Mouse (Mus musculus) embryonic facial prominence, embryonic 13.5 days (tissue): ENCODE data around the gene Tagln. TPM values are rescaled to one million over a fixed set of nuclear protein-coding genes. Genes with fewer than 3 reads are reported as not detected.

ENCODE experiments used
- ATAC-seq: fragments of 200-750 bp; cut with Nextera tagmentation; 2 replicates; pipeline ENCODE4 v1.8.0; 2017; ENCODE audit warnings: low read depth; ENCODE audit not compliant: insufficient number of reproducible peaks, insufficient read depth, low FRiP score, low TSS enrichment
- H3K27ac ChIP-seq: fragments of 300-500 bp; sonication (generic); 2 replicates; pipeline ENCODE4 v1.5.1; 2015; ENCODE audit warnings: moderate library complexity, mild to moderate bottlenecking, inconsistent platforms
- H3K27me3 ChIP-seq: fragments of 300-500 bp; sonication (generic); 2 replicates; pipeline ENCODE4 v1.6.1; 2015; ENCODE audit warnings: mild to moderate bottlenecking, inconsistent platforms
- H3K36me3 ChIP-seq: fragments of 300-500 bp; sonication (generic); 2 replicates; pipeline ENCODE4 v1.6.1; 2015; ENCODE audit warnings: mild to moderate bottlenecking, inconsistent platforms
- H3K4me1 ChIP-seq: fragments of 300-500 bp; sonication (generic); 2 replicates; pipeline ENCODE4 v1.6.1; 2015; ENCODE audit warnings: inconsistent platforms
- H3K4me2 ChIP-seq: fragments of 300-500 bp; sonication (generic); 2 replicates; pipeline ENCODE4 v1.6.1; 2015; ENCODE audit warnings: moderate library complexity, mild to moderate bottlenecking, inconsistent platforms
- H3K4me3 ChIP-seq: fragments of 300-500 bp; sonication (generic); 2 replicates; pipeline ENCODE4 v1.5.1; 2015; ENCODE audit warnings: mild to moderate bottlenecking, inconsistent platforms
- H3K9ac ChIP-seq: fragments of 300-500 bp; sonication (generic); 2 replicates; pipeline ENCODE4 v1.6.1; 2015; ENCODE audit warnings: mild to moderate bottlenecking, inconsistent platforms
- H3K9me3 ChIP-seq: fragments of 300-500 bp; sonication (generic); 2 replicates; pipeline ENCODE4 v1.6.1; 2016; ENCODE audit warnings: inconsistent platforms
- WGBS: fragments of 180-500 bp; shearing (Covaris S2); methylation state at CpG from one replicate; pipeline ENCODE4 v1.1.7; 2015; ENCODE audit warnings: mixed read lengths; 5-methylcytosine and 5-hydroxymethylcytosine counted together
- polyA plus RNA-seq: library from polyadenylated mRNA; unstranded; fragments of >200 nt; fragmentation: Nextera tagmentation; extraction: Ambion mirVana; gene quantifications from 2 replicates; pipeline ENCODE4 v1.2.1, GENCODE M21; 2015

The Tagln gene
- polyA plus RNA-seq, result 25.3 and 27.7 TPM in 2 replicates

DNA sequence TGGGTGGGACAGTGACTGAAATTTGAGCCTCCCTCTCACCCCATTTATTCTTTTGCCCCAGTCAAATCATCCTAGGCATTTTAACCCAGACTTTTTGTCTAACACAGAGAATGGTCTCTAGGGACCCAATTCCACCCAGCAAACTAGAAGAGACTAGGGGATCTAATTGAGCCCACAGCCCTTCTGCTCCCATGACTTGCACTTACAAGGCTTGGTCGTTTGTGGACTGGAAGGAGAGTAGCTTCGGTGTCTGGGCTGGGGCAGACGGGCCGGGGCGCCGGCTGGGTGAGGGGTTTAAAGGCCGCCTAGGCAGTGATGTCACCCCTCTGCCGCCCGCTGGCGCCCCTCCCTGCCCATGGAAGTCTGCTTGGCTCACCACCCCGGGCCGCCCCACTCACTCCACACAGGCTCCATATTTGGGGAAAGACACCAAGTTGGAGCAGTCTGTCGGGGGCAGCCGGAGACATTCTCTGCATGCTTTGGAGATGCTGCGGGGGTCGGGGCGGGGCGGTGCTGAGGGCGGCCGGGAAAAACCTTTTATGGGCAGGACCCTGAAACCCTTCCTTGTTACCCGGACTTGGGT lies at the start of gene Tagln:
Tagln (minus strand) TSS at position 431 of the 583 bp plus-strand sequence.
- no peaks in the 10 kb centered on the region for H3K9me3 ChIP-seq
- peak; percentile 39; the same call in 1 of the 2 replicates for ATAC-seq
- H3K27ac ChIP-seq, result peak within 1 kb of the TSS; percentile 55

DNA sequence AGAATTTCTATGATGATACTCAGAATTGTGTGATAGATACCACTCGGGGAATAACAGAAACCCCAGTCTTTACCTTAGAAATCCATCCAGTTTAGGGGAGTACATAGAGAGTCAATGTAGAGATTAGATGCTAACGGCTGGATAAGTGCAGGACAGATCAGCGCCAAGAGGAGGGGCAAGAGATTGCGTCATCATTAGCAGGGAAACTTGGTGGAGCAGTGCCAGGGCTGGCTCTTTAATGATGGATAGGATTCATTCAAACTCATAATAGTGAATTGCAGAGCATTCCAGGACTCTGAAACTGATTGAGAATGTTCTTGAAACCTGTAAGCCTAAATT lies 49.3 kb upstream of the Tagln start:
- Histone ChIP-seq H3K27ac (peak overlapping the region; percentile 95), H3K9ac (peak overlapping the region; percentile 98), H3K4me3 (peak overlapping the region; percentile 97), H3K4me1 (peaks cover 27% of the 10 kb centered on the region), H3K4me2 (peak overlapping the region; percentile 75), H3K27me3 (no peaks in the 10 kb centered on the region), H3K36me3 (peaks cover 11% of the 10 kb centered on the region), H3K9me3 (no peaks in the 10 kb centered on the region)
- ATAC-seq, result peak; percentile 53; the same call in 1 of the 2 replicates
- 2% methylated on average over 4 of the region's 4 CpGs for WGBS

More for the DNA sequence above, at the start of gene Tagln:
- 4% methylated on average over 21 of the region's 21 CpGs for WGBS
- Histone ChIP-seq H3K9ac (peak within 1 kb of the TSS; percentile 64), H3K4me1 (peaks cover 32% of the 10 kb centered on the region), H3K27me3 (no peaks in the 10 kb centered on the region), H3K4me2 (peak within 1 kb of the TSS; percentile 60), H3K4me3 (peak within 1 kb of the TSS; percentile 36), H3K36me3 (peaks cover 38% of the 10 kb centered on the region)

DNA sequence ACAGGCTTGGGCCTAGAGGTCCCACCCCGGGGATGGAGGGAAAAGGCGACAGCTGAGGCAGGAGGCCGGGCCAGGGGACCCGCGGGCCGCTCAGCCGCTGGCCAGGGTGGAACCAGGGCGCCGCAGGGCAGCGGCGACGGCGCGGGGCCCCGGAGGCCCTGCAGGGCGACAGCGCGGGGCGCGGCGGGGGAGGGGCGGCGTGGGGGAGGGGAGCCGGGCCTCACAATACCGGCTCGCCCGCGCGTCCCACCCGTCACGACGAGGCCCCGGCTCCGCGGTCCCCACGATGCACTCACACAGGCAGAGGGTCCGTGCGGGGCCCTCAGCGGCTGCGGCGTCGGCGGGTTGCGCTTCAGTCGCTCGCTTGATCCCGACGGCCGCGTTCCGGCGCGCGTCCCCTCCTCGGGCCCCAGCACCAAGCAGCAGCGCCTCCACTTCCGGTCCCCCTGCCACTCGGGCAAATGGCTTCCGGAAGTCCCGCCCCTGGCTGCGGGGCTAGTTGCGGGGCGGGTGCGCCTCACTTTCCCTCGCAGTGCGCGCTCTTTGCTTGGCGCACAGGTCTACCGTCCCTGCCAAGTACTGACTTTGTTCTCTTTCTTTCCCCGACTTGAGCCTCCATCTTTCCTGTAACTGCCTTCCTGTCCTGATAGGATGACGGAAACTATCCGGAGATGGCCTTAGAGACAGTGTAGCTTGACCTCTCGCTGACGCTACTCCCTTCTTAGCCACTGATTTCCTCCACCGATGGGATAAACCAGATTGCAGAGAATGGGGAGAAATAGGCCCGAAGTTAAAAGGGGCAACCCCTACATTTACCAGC lies 48.8 kb upstream of the Tagln start:
- ATAC-seq, result peak; percentile 86
- Histone ChIP-seq H3K27me3 (no peaks in the 10 kb centered on the region), H3K4me1 (peaks cover 30% of the 10 kb centered on the region), H3K36me3 (peaks cover 11% of the 10 kb centered on the region), H3K4me2 (peak overlapping the region; percentile 75), H3K4me3 (peak overlapping the region; percentile 97), H3K9me3 (no peaks in the 10 kb centered on the region), H3K27ac (peak overlapping the region; percentile 95), H3K9ac (peak overlapping the region; percentile 98)
- under 1% methylated on average over 75 of the region's 76 CpGs for WGBS

DNA sequence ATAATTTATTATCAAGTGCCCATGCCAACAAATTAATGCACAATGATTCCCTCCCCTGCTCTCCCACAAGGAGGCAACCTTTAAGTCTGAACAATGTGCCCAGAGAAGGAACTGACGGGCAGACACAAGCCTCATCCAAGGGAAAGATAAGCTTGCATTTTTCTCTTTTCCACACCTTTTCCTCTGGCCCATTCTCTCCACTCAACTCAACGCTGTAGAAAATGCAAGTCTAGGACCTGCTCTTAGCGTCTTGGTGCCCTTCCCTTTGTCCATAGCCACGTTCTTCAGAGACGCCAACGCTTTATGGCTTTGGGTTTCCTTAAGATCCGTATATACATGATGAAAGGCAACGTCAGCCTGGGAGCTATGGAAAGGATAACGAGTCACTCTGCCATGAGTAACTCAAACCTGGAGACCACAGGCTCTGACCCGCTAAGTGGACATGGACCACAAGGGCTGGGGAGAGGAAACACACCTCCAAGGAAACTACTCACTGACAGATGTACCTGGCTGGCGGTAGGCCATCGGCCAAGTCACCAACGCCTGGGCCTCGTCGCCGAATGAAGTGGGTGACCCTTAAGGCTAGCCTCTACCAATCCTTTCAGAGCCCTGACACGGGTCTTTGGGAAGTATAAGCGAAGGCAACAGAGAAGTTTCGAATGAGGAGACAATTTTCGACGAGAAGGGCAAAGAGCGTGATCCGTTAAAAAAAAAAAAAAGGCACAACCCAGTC lies 48.0 kb upstream of the Tagln start:
- peak overlapping the region; percentile 75 for H3K4me2 ChIP-seq
- peaks cover 30% of the 10 kb centered on the region for H3K4me1 ChIP-seq
- no peak for ATAC-seq
- H3K36me3 ChIP-seq, result peaks cover 11% of the 10 kb centered on the region
- no peaks in the 10 kb centered on the region for H3K27me3 ChIP-seq
- peak overlapping the region; percentile 98 for H3K9ac ChIP-seq
- peak overlapping the region; percentile 95 for H3K27ac ChIP-seq
- H3K4me3 ChIP-seq, result peak overlapping the region; percentile 97
- H3K9me3 ChIP-seq, result no peaks in the 10 kb centered on the region
- WGBS, result under 1% methylated on average over 23 of the region's 23 CpGs

DNA sequence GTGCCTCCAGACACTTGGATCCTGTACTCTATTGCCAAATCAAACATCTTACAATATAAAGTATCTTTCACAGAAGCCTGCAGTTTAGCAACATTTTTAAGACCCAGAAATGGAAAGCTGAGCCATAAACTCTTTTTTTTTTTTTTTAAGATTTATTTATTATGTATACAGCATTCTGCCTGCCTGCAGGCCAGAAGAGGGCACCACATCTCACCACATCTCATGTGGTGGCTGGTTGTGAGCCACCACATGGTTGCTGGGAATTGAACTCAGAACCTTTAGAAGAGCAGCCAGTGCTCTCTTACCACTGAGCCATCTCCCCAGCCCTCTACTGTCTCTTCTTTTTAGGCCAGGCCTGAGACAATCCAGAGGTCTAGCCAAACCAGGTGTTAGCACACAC lies 45.5 kb upstream of the Tagln start:
- Histone ChIP-seq H3K27me3 (no peaks in the 10 kb centered on the region), H3K9me3 (no peaks in the 10 kb centered on the region), H3K9ac (no peak overlapping the region), H3K36me3 (peaks cover 21% of the 10 kb centered on the region), H3K4me1 (peaks cover 30% of the 10 kb centered on the region), H3K4me3 (no peak overlapping the region), H3K27ac (no peak overlapping the region), H3K4me2 (no peak overlapping the region; the same call in 1 of the 2 replicates)
- ATAC-seq, result no peak

DNA sequence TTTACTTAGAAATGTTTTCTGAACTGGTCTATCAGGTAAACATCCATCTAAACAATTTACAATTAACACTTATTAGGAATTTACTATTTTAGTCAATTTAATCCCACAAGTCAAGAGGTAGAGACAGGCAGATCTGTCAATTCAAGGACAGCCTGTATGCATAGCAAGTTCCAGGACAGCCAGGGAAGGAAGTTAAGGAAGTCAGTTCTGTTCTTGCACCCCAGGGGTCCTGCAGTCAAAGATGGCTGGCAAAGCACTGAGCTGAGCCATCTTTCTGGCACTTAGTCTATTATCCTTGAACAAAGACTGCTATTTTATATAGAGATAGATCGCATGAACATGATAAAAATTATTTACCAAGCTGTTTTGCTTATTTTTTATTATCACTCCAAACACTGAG lies 44.8 kb upstream of the Tagln start:
- peaks cover 30% of the 10 kb centered on the region for H3K4me1 ChIP-seq
- no peaks in the 10 kb centered on the region for H3K27me3 ChIP-seq
- H3K4me2 ChIP-seq, result no peak overlapping the region
- H3K27ac ChIP-seq, result no peak overlapping the region
- no peak overlapping the region for H3K4me3 ChIP-seq
- H3K9ac ChIP-seq, result no peak overlapping the region
- no peaks in the 10 kb centered on the region for H3K9me3 ChIP-seq
- WGBS, result 98% methylated on average over 1 of the region's 1 CpGs
- no peak for ATAC-seq
- H3K36me3 ChIP-seq, result peaks cover 26% of the 10 kb centered on the region

DNA sequence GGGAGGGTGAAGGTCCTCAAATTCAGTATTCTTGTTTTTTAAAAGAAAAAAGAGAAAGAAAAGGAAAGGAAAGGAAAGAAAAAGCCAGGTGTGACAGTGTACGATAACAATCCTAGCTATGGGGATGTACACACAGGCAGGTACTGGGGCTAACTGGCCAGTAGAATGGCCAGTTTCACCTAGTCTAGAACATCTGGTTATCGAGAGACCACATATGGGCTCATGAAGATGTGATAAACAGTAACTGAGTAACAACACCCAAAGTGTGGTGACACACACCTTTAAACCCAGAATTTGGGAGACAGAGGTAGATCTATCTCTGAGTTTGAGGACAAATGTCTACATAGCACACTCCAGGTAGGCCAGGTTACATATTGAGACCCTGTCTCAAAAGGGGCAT lies 43.9 kb upstream of the Tagln start:
- Histone ChIP-seq H3K27ac (no peak overlapping the region), H3K4me3 (no peak overlapping the region), H3K4me2 (no peak overlapping the region), H3K36me3 (peaks cover 32% of the 10 kb centered on the region), H3K9ac (no peak overlapping the region), H3K9me3 (no peaks in the 10 kb centered on the region), H3K4me1 (peaks cover 30% of the 10 kb centered on the region), H3K27me3 (no peaks in the 10 kb centered on the region)
- no peak for ATAC-seq
- WGBS, result 89% methylated on average over 2 of the region's 2 CpGs

DNA sequence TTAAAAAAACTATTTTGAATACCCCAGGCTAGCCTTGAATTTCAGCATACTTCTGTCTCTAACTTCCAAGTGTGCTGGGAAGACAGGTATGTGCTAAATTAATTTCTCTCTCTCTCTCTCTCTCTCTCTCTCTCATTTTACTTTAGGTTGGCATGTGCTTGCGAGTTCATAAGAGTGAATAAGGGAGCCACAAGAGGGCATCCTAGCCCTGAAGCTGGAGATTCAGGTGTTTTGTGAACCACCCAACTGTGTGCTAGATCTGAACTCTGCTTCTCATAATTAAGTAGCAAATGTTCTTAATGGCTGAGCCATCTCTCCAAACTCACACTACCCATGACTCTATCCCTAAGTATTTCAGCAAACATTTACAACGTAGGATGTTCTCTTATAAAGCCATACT lies 41.0 kb upstream of the Tagln start:
- WGBS, result 89% methylated on average over 2 of the region's 2 CpGs
- peaks cover 13% of the 10 kb centered on the region for H3K4me1 ChIP-seq
- no peak overlapping the region for H3K4me3 ChIP-seq
- H3K9me3 ChIP-seq, result no peaks in the 10 kb centered on the region
- ATAC-seq, result no peak
- H3K27ac ChIP-seq, result no peak overlapping the region
- H3K4me2 ChIP-seq, result no peak overlapping the region
- no peaks in the 10 kb centered on the region for H3K27me3 ChIP-seq
- H3K36me3 ChIP-seq, result peaks cover 48% of the 10 kb centered on the region
- H3K9ac ChIP-seq, result no peak overlapping the region

DNA sequence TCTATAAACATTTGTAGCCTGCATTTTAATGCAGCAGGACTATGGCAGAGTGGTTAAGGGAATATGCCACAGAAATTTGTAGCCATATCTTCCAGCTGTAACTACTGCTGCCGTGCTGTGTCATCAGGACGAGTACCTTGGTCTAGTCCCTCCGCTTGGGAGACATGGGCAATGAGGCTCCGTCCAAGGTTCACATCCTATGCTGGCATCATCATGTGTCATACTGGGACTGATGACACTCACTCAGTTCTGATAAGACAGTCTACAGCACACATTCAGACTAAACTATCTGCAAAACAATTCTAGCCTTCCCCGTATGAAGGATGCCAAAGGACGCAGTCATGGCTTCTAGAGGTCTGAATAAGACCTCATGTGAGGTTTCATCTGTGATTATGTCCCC lies 27.7 kb upstream of the Tagln start:
- no peaks in the 10 kb centered on the region for H3K9me3 ChIP-seq
- no peak overlapping the region for H3K9ac ChIP-seq
- no peak for ATAC-seq
- H3K27me3 ChIP-seq, result no peaks in the 10 kb centered on the region
- H3K27ac ChIP-seq, result peak overlapping the region; percentile 16; the same call in 1 of the 2 replicates
- H3K36me3 ChIP-seq, result peaks cover 68% of the 10 kb centered on the region
- 90% methylated on average over 6 of the region's 6 CpGs for WGBS
- H3K4me1 ChIP-seq, result peaks cover 3% of the 10 kb centered on the region; the same call in 1 of the 2 replicates
- H3K4me3 ChIP-seq, result no peak overlapping the region
- H3K4me2 ChIP-seq, result no peak overlapping the region

DNA sequence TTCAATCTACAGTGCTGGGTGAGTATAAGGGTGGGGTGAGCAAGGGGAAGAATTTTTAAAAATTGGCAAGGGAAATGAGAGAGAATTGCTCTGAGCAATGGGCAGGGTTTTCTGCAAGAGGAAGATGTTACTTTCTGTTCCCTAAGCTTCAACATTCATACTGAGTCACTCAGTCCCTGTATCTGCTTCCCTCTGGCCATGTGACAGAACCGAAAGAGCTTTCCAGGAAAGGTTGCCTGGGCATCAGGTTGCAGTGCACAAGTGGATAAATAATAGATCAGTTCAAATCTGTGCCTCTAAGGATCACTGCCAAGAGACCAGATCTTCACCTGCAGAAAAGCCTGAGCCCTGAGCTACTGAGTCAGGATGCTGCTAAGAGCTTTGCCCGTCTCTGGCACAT lies 26.0 kb upstream of the Tagln start:
- no peak for ATAC-seq
- H3K4me3 ChIP-seq, result no peak overlapping the region
- peaks cover 53% of the 10 kb centered on the region for H3K36me3 ChIP-seq
- H3K27ac ChIP-seq, result no peak overlapping the region
- no peaks in the 10 kb centered on the region for H3K27me3 ChIP-seq
- H3K9ac ChIP-seq, result no peak overlapping the region
- no peaks in the 10 kb centered on the region for H3K9me3 ChIP-seq
- 59% methylated on average over 2 of the region's 2 CpGs for WGBS
- H3K4me2 ChIP-seq, result no peak overlapping the region
- H3K4me1 ChIP-seq, result peaks cover 3% of the 10 kb centered on the region; the same call in 1 of the 2 replicates

DNA sequence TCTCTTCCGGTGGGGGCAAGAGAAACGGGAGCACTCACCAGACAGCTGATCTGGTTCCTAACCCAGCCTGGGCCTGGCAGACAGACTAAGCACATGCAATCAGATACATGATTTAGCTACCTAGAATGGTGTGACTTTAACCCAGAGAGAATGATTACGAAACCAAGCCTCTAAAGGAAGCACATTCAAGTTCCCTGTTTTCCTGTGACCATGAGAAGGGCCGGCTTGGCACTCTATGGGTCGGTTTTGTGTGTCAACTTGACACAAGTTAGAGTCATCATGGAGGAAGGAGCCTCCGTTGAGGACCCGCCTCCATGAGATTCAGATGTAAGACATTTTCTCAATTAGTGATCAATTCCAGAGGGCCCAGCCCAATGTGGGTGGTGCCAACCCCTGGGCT lies 23.8 kb upstream of the Tagln start:
- Histone ChIP-seq H3K36me3 (peaks cover 33% of the 10 kb centered on the region), H3K4me2 (no peak overlapping the region), H3K4me3 (no peak overlapping the region), H3K9ac (no peak overlapping the region), H3K27me3 (no peaks in the 10 kb centered on the region), H3K4me1 (peaks cover 13% of the 10 kb centered on the region), H3K9me3 (no peaks in the 10 kb centered on the region), H3K27ac (no peak overlapping the region)
- no peak for ATAC-seq
- 78% methylated on average over 7 of the region's 7 CpGs for WGBS
